Mouse (Mus musculus) olfactory bulb, adult 2 months (tissue): ENCODE data around the gene Rassf3.

Experiments
- CTCF ChIP-seq: fragments of 200-500 bp; IDR thresholded peaks from 2 replicates; pipeline ENCODE4 v1.5.1; 2012; ENCODE audit warnings: low read depth, mild to moderate bottlenecking, low read length, moderate library complexity; ENCODE audit not compliant: insufficient read depth
- POLR2A ChIP-seq: fragments of 200-500 bp; IDR thresholded peaks from 2 replicates; pipeline ENCODE4 v1.6.1; 2012; ENCODE audit warnings: mild to moderate bottlenecking, low read depth, low read length, moderate library complexity; ENCODE audit not compliant: insufficient read depth

- no peak for TF ChIP-seq CTCF
- TF ChIP-seq POLR2A, result no peak
Measured at GRCm38 (mm10) chr10:121444198-121444597, 31.9 kb downstream of the Rassf3 start.
